Mouse (Mus musculus): ENCODE measurements around the gene Atp1b2.

Gene Atp1b2

GRCm38 (mm10) chr11:69579128-69580017 is 26.4 kb downstream of the Atp1b2 start:
- DNase-seq: peak; percentile 96

- no peak for DNase-seq
Observed at GRCm38 (mm10) chr11:69578301-69578700, 27.4 kb downstream of the Atp1b2 start.

GRCm38 (mm10) chr11:69576307-69576706 is 29.4 kb downstream of the Atp1b2 start:
- DNase-seq: no peak

GRCm38 (mm10) chr11:69575220-69575619 is 30.5 kb downstream of the Atp1b2 start:
- peak; percentile 43 for DNase-seq

GRCm38 (mm10) chr11:69565131-69565530 is 40.6 kb downstream of the Atp1b2 start:
- no peak for DNase-seq

GRCm38 (mm10) chr11:69564391-69564790 is 41.4 kb downstream of the Atp1b2 start:
- no peak for DNase-seq

GRCm38 (mm10) chr11:69563373-69563772 is 42.4 kb downstream of the Atp1b2 start:
- no peak for DNase-seq

- no peak for DNase-seq
Observed at GRCm38 (mm10) chr11:69560896-69561854, 44.6 kb downstream of the Atp1b2 start.

GRCm38 (mm10) chr11:69559851-69560765 is 45.6 kb downstream of the Atp1b2 start, which contains the start of gene Efnb3:
Efnb3 (minus strand) TSS chr11:69560205.
- peak; percentile 28 for DNase-seq

- no peak for DNase-seq
Observed at GRCm38 (mm10) chr11:69559183-69559582, 46.6 kb downstream of the Atp1b2 start.

- no peak for DNase-seq
Observed at GRCm38 (mm10) chr11:69558756-69559155, 47.0 kb downstream of the Atp1b2 start.

GRCm38 (mm10) chr11:69557381-69557958 is 48.3 kb downstream of the Atp1b2 start:
- DNase-seq: no peak

GRCm38 (mm10) chr11:69554539-69555140 is 51.1 kb downstream of the Atp1b2 start:
- no peak for DNase-seq

GRCm38 (mm10) chr11:69553341-69553721 is 52.4 kb downstream of the Atp1b2 start:
- no peak for DNase-seq

GRCm38 (mm10) chr11:69552622-69553340 is 53.0 kb downstream of the Atp1b2 start:
- DNase-seq: peak; percentile 63

- DNase-seq: no peak
Observed at GRCm38 (mm10) chr11:69551310-69551709, 54.4 kb downstream of the Atp1b2 start.
